Mouse (Mus musculus): ENCODE results near the gene Maz.

The Maz gene

DNA sequence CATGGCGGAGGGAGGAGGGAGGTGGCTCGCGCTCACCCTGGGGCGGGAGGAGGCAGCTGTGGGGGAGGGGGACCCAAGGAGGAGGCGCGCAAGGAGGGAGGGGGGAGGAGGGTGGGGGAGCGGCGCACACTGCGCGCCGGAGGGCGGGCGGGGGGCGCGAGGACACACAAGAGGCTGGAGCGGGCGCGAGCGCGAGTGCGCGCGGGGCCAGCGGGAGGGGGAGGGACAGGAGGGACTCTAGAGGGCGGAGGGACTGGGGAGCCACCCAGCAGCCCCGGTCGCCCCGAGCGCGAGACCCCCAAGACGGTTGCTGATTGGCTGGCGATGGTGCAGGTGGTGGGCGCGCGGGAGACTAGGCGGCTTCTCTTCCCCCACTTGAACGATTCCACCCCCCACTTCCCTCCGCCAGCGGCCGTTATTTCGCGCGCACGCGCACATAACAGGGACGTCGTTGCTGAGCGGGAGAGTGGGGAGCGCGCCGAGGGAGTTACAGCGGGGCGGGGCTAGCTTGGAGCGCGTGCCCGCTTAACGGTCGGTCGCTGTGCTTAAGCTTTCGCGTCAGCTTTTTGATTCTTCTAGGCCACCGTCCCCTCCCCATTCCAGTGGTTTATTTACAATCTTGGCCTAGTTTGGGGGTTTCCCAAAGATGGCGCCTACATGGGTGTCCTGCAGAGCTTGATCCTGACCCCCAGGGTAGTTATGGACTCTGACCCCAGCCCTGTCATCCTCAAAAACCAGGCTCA, at the start of gene Maz:
Gene Maz (minus strand): TSS at position 54 of the 743 bp plus-strand sequence.
- peak; percentile 99 for DNase-seq (ENCODE audit: low read depth)

DNA sequence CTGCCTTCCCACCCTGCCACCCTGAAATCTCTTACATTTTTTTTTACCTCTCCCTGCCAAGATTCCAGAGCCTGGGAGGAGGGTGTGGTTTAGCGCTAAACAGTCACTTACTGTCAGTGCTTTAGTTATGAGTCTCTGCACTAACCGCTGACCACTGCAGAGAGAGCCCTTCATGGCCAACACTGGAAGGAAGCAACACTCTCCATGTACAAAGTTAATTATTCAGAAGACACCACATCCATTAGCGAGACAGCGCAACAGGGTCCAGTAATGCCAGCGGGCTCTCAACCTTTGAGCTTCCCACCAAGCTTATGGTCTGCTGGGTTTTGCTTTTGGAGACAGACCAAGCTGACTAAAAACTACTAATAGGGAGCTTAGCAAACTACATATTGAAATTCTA, 49.4 kb upstream of the Maz start:
- DNase-seq (ENCODE audit: low read depth), result no peak

DNA sequence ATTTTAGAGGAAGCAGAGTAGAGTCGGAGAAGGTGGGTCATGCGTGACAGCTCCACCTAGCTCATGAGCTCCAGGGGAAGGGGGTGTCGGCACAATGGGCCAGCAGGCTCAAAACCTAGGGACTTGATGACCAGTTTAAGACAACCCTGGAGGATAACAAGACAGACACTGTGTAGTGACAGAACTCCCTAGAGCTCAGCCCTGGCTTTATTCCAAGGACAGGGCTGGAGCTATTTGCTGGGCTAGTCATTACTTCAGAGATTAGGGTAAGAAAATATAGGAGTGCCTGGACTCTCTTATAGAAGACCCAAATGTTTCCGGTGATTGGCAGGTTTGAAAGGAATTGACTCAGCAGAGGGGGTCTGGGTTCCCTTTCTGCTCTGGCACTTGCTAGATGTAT, 46.4 kb upstream of the Maz start:
- DNase-seq (ENCODE audit: low read depth), result no peak

DNA sequence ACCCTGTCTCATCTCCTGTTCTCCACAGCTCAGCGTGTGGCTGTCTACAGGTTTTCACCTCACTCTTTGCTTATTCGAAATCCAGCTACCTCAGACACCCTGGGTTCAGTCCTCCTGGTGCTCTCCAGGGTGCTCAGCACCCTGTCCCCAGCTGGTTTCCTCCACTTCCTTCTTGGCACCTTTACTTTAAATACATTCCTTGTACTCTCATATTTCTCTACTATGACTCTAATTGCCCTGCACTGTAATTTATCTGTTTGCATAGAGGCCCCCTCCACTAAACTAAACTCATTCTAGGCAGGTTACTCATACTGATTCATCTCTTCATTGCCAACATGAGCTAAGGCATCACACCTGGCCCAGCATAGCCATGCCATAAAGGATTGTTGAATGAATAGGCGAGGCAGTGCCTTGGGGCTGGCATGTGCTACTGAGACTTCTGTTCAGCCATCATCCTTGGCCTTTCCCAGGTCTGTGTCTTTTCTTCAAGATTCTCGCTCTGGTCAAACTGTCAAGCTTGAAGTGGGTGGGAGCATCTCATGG, 44.1 kb upstream of the Maz start:
- no peak for DNase-seq (ENCODE audit: low read depth)

DNA sequence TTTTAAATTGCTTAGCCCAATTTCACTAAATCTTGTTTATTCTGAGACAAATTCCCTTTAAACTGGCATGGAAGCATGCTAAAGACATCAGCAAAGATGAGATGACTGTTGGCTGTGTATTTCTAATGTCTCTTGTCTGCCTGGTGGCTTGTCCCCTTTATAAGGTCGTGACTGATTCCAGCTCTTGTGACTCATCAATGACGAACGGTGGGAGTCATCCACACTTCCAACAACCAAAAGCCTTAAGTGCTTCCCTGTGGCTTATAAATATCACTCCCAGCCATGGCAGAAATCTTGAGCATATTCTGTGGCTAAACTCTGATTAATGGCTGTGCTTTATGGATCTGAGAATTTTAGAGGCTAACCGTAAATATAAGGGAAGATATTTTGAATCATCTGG, 39.5 kb upstream of the Maz start:
- DNase-seq (ENCODE audit: low read depth), result no peak

DNA sequence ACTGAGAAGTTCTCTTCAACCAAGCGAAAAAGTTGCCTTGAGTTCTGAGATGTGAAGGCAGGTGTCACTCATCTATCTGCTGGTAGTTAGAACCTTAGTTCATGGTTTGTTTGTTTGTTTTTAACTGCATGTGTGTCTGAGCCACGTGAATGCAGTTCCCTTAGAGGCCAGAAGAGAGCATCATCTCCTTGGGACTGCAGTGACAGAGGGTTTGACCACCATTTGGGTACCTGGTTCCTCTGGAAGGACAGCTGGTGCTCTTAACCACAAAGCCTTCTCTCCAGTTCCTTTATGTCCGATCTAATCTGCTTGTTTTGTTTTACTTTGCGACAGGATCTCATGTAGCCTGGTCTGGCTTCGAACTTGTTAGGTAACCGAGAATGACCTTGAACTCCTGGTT, 38.7 kb upstream of the Maz start:
- no peak for DNase-seq (ENCODE audit: low read depth)

DNA sequence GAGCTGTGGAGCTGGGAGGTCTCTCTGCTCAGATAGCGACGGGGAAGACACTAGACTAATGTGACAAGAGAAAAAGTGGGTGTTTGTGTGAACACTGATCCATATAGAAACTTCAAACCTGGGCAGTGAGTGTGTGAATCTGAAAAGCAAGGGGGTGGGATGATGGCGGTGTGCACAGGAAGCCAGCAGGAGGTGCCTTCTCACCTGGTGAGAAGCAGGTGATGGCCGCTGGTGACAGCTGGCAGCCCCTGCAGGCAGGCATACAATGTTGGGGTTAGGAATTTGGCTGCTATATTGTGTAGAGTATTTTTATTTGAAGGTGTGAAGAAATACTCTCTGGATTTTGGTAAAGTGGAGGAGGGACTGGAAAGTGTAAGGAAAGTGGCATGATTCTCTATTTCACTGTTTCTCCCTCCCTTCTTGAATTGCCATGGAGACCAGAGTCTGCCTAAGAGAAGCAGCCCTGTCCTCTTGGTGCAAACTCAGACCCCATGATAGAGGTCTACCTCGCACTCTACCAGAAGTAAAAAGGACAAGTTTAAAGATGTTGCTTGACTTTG, 28.3 kb upstream of the Maz start:
- peak; percentile 50 for DNase-seq (ENCODE audit: low read depth)

DNA sequence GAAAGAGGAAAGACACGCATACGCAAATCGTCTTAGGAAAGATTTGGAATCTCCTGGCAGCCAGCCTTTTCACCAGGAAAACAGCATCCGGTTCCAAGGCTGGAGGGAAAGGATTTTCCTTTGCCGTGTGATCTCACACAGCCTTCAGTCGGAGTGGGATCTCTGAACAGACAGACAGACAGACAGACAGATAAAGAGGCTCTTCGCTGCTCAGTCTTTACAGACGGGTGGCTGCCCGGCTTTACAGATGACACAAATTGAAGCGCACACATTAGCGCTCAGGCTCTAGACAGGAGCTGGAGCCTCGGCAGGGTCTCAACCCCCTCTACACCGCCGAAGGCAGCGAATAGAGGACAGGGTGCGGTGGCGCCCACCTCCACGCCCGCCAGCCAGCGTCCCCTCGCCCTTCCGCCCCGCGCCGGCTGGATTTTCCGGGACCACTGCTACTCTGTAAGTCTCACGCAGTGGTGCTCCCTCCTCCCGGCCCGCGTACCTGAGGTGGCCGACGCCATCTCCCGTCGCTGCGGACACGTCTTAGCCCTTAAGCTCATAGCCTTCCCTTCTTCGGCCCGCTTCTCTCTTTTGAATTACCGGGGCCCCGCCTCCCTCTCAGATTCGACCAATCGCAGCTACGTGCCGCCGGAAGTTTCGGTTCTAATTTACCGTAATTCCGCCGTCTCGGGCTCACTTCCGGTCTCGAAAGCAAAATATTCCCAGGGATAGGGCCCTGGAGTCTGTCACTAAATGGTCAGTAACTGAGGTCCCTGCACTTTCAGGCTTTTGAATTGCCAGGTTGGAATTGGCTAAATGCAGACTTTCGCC, 15.2 kb upstream of the Maz start, which contains the start of gene Kif22:
Gene Kif22 (minus strand): TSS at position 621 of the 822 bp plus-strand sequence.
- DNase-seq (ENCODE audit: low read depth), result peak; percentile 89

DNA sequence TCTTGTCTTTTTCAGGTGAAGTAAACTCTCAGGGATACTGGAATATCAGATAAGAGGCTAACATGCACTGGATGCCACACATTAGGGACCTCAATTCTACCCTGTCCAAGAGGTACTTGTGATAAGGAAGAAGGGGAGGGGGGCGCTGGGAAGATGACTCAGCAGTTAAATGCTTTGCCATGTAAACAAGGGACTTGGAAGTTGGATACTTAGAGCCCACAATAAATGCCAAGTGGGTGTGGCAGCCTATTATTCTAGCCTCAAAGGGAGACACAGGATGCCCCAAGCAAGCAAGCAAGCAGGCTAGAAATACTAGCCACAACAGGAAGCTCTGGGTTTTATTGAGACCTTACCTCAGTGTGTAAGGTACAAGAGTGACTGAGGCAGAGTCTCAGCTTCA, 4.4 kb upstream of the Maz start:
- DNase-seq (ENCODE audit: low read depth), result peak; percentile 63

DNA sequence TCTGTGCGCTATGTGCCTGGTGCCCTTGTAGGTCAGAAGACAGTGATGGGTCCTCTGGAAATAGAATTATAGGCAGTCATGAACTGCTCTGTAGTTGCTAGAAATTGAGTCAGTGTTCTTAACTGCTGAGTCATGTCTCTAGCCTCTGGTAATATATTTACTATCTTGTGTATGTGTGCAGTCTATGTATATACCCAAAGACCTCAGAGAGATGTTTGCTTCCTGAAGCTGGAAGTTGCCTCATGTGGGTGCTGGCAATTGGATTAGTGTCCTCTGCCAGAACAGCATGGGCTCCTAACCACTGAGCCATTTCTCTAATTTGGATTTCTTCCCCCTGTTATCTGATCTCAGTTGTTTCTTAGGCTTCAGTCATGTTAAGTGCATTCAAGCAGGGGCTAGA, 3.3 kb upstream of the Maz start:
- DNase-seq (ENCODE audit: low read depth), result no peak

DNA sequence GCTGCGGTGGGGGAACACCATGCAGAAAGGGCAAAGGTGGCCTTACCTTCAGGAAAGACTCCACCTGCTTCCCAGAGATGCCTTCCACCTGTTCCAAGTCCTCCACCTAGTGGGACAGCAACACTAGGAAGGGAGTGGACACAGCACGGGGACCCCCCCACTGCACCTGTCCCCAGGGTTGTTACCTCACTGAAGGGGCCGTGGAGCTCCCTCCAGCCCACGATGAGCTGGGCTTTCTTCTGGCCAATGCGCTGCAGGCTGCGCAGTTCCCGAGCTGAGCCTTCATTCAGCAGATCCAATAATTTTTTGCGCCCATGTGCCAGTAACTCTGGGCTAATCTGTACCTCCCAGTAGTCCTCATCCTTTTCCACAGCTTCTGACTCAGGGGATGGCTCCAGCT, 1.0 kb upstream of the Maz start:
- DNase-seq (ENCODE audit: low read depth), result no peak

DNA sequence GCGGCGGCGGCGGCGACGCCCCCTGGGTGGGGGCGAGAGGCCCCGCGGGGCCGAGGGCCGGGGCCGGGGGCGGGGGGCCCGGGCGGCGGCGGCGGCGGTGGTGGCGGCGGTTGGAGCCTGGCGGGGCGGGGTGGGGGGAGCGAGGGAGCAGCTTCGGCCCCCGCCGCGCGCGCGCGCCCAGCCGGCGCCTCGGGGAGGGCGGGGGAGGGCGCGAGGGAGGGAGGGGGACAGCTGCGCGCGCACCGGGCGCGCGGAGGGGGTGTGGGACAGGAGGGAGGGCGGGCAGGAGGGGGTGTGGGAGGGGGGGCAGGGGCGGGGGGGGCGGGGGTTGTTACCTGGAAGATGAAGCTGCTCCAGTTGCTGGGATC, 237 bp downstream of the Maz start:
- DNase-seq (ENCODE audit: low read depth), result no peak

DNA sequence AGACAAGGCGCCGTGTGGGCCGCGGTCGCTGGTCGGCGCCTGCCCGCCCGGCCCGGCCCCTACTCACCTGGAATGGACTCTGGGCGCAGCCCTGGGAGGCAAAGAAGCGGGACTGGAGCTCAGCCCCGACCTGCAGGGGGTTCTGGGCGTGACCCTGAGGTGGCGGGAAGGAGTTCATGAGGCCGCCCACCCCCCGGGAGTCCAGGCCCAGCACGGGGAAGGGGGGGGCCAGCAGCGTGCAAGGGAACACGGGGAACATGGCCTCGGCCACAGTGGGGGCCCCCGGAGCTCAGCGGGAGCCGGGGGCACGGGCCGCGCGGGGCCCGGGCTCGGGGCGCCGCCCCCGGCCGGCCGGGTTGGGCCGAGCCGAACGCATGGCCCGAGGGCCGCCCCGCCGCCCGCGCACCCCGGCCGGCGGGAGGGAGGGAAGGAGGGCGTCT, 656 bp downstream of the Maz start:
- DNase-seq (ENCODE audit: low read depth), result peak; percentile 76

DNA sequence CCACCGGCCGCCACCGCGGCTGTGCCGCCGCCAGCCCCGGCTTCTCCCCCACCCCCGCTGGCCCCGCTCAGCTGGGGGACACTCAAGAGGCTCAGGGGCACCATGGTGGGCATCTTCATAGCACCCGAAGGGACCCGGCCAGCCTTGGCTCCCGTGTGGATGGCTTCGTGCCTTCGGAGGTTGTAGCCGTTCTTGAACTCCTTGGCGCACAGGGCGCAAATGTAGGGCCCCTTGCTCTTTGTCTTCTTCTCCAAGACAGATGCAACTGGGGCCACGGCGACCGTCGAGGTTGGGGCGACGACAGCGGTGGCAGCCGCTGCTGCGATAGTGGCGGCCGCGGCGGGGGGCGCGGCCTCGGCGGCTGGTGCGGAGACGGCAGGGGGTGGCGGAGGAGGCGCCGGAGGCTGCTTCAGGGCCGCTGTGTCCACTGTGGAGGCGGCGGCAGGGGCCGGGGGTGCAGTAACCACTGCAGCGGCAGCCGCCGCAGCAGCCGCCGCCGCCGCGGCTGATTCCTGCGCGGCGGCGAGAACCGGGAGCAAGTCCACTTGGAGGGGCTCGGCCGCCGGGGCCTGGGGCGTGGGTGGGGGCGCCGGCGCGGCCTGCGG, 1.2 kb downstream of the Maz start:
- DNase-seq (ENCODE audit: low read depth), result peak; percentile 73

DNA sequence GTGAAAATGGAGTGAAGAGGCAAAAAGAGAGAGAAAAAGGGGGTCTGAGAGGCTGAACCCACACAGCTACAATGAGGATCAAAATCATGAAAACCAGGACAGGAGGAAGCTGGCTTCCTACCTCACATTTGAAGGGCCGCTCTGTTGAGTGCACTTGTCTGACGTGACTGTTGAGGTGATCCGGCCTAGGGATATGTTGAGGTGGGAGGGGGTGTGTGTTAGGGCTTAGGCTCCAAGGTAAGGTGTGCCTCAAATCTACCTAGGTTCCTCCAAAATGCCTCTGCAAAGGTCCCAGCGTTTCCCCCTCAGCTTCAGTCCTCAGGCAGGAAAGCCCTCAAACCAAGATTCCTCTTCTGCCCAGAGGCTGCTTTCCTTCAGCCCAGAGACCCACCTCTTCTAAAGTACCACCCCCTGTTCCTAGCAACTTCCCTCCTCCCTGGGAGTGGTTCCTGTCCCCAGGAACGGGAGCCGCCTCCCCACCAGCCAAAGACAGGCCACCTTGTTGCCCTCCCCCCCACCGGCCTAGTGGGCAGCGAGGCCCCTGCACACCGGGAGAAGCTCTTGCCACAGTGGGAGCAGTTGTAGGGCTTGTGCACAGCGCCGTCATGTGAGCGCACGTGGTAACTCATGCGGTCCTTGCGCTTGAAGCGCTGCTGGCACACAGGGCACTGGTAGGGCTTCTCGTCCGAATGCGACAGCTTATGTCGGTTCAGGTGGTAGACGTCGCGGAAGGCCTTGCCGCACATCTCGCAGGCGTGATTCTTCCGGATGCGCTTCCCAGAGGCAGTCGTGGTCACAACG, 1.9 kb downstream of the Maz start:
- peak; percentile 87 for DNase-seq (ENCODE audit: low read depth)

DNA sequence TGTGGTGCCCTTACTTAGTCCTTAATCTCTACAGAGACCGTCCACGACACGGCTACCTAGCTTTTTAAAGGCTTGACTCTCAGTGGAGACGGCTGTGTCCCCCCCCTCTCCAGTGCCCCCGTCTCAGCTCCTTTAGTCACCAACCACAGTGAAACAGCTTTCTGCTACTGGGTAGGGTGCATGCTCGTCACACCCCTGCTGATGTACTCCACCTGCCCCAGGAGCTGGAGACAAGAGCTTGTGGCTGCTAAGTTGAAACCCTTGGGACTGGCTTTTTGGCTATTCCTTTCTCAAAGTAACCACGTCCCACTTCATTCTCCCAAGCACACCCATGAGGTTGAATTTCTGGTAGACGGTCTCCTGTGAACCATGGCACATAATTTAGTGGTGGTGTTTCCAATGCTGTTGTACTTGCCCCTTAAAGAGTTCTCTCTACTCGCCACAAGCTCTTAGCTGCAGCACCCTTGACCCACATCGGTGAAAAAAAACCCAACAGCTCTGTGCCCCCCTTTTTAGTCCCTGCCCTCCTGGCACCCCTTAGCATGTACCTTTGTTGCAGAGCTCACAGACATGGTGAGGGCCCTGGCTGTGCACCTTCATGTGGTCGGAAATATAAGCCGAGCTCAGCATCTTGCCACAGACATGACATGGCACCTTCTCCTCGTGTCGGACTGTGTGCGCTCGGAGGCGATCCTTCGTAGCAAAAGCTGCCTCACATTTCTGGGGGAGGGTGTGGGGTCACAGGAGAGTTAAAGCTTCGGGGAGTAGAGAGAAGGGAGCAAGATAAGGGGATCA, 2.7 kb downstream of the Maz start:
- peak; percentile 75 for DNase-seq (ENCODE audit: low read depth)

DNA sequence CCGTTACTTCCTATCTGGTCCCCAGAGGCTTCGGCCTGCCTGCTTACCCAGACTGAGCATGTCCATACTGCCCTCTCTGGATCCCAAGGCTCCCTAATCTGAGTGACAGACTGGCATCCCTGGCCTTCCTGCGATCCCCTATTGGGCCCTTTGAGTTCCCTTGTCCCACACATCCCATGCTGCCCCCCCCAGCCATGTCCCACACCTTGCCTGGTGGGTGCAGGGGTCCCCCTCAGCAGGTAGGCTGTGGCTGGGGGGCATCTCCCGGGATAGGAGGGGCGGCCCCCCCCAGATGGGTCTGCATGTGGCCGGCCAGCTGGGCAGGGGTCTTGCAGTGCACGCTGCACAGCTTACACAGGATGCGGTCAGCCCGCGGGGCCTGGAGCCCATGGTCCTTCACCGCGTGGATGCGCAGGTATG, 3.6 kb downstream of the Maz start:
- no peak for DNase-seq (ENCODE audit: low read depth)

DNA sequence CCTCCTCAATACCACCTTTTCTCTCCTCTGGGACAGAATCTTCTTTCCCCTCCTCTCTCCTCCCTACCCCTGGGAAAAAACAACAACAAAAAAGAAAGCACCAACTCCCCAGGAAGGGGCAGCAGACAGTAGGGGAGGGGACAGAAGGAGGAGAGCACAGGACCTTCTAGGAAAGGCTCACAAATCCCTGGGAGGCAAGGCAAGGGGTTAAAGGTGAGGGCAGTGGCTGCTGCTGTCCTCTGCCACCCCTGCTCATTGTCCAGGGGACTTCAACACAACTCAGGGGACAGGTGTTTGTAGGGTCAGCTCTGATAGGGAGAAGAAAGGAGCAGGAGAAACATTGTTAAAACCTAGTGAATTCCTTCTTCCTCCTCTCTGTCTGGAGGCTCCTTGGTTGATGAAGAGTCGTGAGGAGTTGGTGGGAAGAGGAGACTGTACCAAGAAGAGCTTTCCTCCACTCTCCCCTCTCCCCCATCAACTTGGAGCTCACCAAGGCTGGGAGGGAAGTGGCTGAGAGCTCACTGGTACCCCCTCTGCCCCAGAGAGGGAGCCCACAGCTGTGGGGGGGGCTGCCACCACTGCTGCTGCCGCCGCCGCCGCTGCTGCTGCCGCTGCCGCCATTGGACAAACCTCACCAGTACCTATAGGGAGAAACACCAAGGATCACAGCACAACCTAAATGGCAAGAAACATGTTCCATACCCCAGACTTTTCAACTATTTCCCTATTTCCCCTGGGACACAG, 4.1 kb downstream of the Maz start:
- DNase-seq (ENCODE audit: low read depth), result no peak

DNA sequence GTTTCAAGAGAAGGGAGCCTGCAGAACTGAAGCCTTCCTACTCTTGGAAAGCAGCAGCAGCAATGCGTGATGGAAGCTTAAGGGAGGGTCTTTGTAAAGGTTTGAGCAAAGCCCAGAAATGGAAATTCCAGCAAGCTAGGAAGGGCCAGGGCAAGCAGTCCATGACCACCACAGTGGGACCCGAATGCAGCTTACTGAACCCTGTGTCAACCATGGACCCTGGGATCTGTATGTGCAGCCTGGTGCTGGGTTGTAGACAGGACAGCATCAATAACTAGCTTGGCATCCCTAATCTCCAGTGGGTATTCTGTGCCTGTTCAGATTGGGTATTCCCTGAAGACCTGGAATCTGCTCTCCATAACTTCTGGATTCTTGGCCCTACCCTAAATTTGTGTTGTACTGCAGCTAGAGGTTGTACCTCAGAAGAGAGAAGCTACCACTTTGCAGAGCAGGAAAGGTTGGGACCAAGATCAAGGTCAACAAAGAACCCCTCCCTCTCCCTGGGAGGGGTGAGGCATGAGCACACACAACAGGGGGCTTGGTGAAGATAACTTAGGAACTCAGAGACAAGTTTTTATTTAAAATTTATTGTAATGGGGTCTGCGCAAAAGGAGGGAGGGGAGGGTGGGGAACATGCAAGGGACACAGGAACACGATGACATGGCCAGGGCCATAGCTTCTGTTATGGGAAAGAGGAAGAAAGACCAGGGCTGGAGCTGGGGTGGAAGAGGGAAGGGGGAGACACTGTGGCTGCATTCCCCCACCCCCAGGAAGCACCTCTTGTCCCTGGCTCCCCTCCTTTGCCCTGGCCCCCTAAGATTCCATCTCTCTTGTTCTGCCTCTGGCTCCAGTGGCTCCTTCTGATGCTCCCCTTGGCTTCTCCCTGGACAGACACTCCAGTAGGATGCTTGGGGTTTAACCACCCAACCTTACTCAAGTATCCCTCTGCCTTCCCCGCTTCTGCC, 5.0 kb downstream of the Maz start:
- DNase-seq (ENCODE audit: low read depth), result no peak

Measured in naive thymus-derived CD4-positive, alpha-beta T cell, adult 2 months (primary cell).